Mouse (Mus musculus): ENCODE data around the gene Slc22a7. TPM values are rescaled to one million over a fixed set of nuclear protein-coding genes. Genes with fewer than 3 reads are reported as not detected.

Slc22a7 gene
- polyA plus RNA-seq, 1 experiment, result not detected

- peaks cover 90% of the 10 kb centered on the region for H3K27me3 ChIP-seq (ENCODE audit: control insufficient read depth, insufficient read depth, insufficient read length)
- H3K4me3 ChIP-seq, result no peak overlapping the region
- H3K36me3 ChIP-seq (ENCODE audit: control insufficient read depth, insufficient read depth), result no peaks in the 10 kb centered on the region
- H3ac ChIP-seq (ENCODE audit: control insufficient read depth, insufficient read length), result no peak overlapping the region
- TF ChIP-seq SRF (IDR thresholded peaks at IDR 0.05; ENCODE audit: control insufficient read depth, insufficient read length, low read depth) (no peak), E2F4 (IDR thresholded peaks at IDR 0.05; ENCODE audit: insufficient read depth) (no peak), TCF12 (IDR thresholded peaks at IDR 0.05; ENCODE audit: insufficient read depth, poor library complexity, severe bottlenecking) (no peak)
- no peaks in the 10 kb centered on the region for H3K79me2 ChIP-seq (ENCODE audit: control insufficient read depth, insufficient read depth)
- H3K4me2 ChIP-seq (ENCODE audit: low read depth), result no peak overlapping the region
Observed at GRCm38 (mm10) chr17:46461347-46461746, 23.1 kb upstream of the Slc22a7 start.

GRCm38 (mm10) chr17:46460673-46461072, 22.4 kb upstream of the Slc22a7 start:
- Histone ChIP-seq H3K36me3 (ENCODE audit: control insufficient read depth, insufficient read depth) (no peaks in the 10 kb centered on the region), H3K4me2 (ENCODE audit: low read depth) (no peak overlapping the region), H3K27me3 (ENCODE audit: control insufficient read depth, insufficient read depth, insufficient read length) (peaks cover 90% of the 10 kb centered on the region), H3ac (ENCODE audit: control insufficient read depth, insufficient read length) (no peak overlapping the region), H3K79me2 (ENCODE audit: control insufficient read depth, insufficient read depth) (no peaks in the 10 kb centered on the region), H3K4me3 (no peak overlapping the region)
- no peak for TF ChIP-seq MAX (IDR thresholded peaks at IDR 0.05; ENCODE audit: low read depth)
- TF ChIP-seq MYOG (IDR thresholded peaks at IDR 0.05; ENCODE audit: control insufficient read depth in 1 of 3, insufficient read depth in 1 of 3, insufficient read length in 2 of 3, low read depth in 2 of 3), result peak in 1 of 3 experiments; percentile 34
- no peak for TF ChIP-seq SRF (IDR thresholded peaks at IDR 0.05; ENCODE audit: control insufficient read depth, insufficient read length, low read depth)

- no peak for TF ChIP-seq TCF3 (IDR thresholded peaks at IDR 0.05; ENCODE audit: insufficient read length, low read depth)
- TF ChIP-seq E2F4 (IDR thresholded peaks at IDR 0.05; ENCODE audit: insufficient read depth), result no peak
- TF ChIP-seq REST (IDR thresholded peaks at IDR 0.05; ENCODE audit: insufficient read depth, insufficient read length), result no peak
- TF ChIP-seq SRF (IDR thresholded peaks at IDR 0.05; ENCODE audit: control insufficient read depth, insufficient read length, low read depth), result no peak
- TF ChIP-seq POLR2A (IDR thresholded peaks at IDR 0.05; ENCODE audit: insufficient read length, low read depth), result no peak
- Histone ChIP-seq H3K4me2 (ENCODE audit: low read depth) (no peak overlapping the region), H3K36me3 (ENCODE audit: control insufficient read depth, insufficient read depth) (no peaks in the 10 kb centered on the region), H3K27me3 (ENCODE audit: control insufficient read depth, insufficient read depth, insufficient read length) (peaks cover 94% of the 10 kb centered on the region), H3K4me3 (no peak overlapping the region), H3K79me2 (ENCODE audit: control insufficient read depth, insufficient read depth) (no peaks in the 10 kb centered on the region), H3ac (ENCODE audit: control insufficient read depth, insufficient read length) (no peak overlapping the region)
Observed at GRCm38 (mm10) chr17:46458439-46458838, 20.2 kb upstream of the Slc22a7 start.

DNA sequence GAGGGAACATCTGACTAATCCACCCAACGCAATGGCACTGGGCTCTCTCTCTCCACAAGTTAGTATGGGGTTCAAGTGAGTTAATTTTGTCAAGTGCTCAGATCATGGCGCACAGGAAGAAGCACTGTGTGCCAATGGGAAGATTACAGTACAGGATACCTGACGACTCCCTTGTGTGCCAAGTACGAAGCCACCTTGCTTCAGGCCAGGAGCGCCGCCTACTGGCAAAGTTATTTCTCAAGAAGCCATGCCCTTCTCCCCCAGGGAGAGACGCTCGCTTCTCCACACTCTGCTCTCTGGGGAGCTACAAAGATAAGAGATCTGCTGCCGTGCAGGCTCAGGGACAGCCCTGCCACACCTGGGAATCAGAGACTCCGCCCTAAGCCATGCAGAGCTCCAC, 19.5 kb upstream of the Slc22a7 start:
- Histone ChIP-seq H3K4me3 (no peak overlapping the region), H3K4me2 (ENCODE audit: low read depth) (no peak overlapping the region), H3ac (ENCODE audit: control insufficient read depth, insufficient read length) (no peak overlapping the region), H3K27me3 (ENCODE audit: control insufficient read depth, insufficient read depth, insufficient read length) (peaks cover 95% of the 10 kb centered on the region), H3K79me2 (ENCODE audit: control insufficient read depth, insufficient read depth) (no peaks in the 10 kb centered on the region), H3K36me3 (ENCODE audit: control insufficient read depth, insufficient read depth) (no peaks in the 10 kb centered on the region)
- TF ChIP-seq SRF (IDR thresholded peaks at IDR 0.05; ENCODE audit: control insufficient read depth, insufficient read length, low read depth) (no peak), REST (IDR thresholded peaks at IDR 0.05; ENCODE audit: insufficient read depth, insufficient read length) (no peak), USF1 (IDR thresholded peaks at IDR 0.05; ENCODE audit: low read depth) (no peak), MYOG (IDR thresholded peaks at IDR 0.05; ENCODE audit: control insufficient read depth in 1 of 3, insufficient read depth in 1 of 3, insufficient read length in 2 of 3, low read depth in 2 of 3) (no peak), TCF3 (IDR thresholded peaks at IDR 0.05; ENCODE audit: insufficient read length, low read depth) (no peak), E2F4 (IDR thresholded peaks at IDR 0.05; ENCODE audit: insufficient read depth) (no peak), MAX (IDR thresholded peaks at IDR 0.05; ENCODE audit: low read depth) (no peak)

DNA sequence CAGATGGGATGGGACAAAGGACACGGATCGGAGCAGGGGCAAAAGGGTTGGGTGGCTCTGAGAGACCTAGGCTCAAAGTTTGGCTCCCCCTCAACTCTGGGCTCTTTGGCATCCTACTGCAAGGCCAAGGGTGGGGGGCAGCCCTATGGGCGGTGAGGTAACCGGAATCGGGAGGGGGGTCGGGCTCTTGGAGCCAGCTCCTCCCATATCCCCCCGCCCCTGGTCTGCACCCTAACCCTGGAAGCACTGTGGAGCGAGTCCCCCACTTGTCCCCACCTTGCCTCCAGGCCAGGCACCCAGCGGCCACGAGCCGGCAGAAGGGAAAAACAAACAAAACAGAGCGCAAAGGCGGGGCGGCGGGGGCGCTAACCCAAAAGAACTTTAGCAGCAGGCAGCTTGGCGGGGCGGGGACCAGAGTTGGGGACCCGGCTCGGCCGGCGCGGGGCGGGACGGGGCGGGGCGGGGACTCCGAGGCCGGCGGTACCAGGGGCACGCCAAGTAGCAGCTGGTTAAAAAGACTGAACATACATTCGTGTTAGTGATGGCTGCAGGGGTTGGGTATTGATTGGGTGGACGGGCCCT, 16.9 kb upstream of the Slc22a7 start:
- Histone ChIP-seq H3K27me3 (ENCODE audit: control insufficient read depth, insufficient read depth, insufficient read length) (peaks cover 83% of the 10 kb centered on the region), H3K4me2 (ENCODE audit: low read depth) (no peak overlapping the region), H3K79me2 (ENCODE audit: control insufficient read depth, insufficient read depth) (no peaks in the 10 kb centered on the region), H3K4me3 (no peak overlapping the region), H3K36me3 (ENCODE audit: control insufficient read depth, insufficient read depth) (no peaks in the 10 kb centered on the region), H3ac (ENCODE audit: control insufficient read depth, insufficient read length) (no peak overlapping the region)
- TF ChIP-seq SRF (IDR thresholded peaks at IDR 0.05; ENCODE audit: control insufficient read depth, insufficient read length, low read depth) (no peak), MAX (IDR thresholded peaks at IDR 0.05; ENCODE audit: low read depth) (no peak), POLR2A (IDR thresholded peaks at IDR 0.05; ENCODE audit: insufficient read length, low read depth) (no peak), REST (IDR thresholded peaks at IDR 0.05; ENCODE audit: insufficient read depth, insufficient read length) (no peak), MYOG (IDR thresholded peaks at IDR 0.05; ENCODE audit: control insufficient read depth in 1 of 3, insufficient read depth in 1 of 3, insufficient read length in 2 of 3, low read depth in 2 of 3) (no peak), USF1 (IDR thresholded peaks at IDR 0.05; ENCODE audit: low read depth) (no peak), E2F4 (IDR thresholded peaks at IDR 0.05; ENCODE audit: insufficient read depth) (no peak), POLR2AphosphoS2 (IDR thresholded peaks at IDR 0.05; ENCODE audit: insufficient read length, low read depth) (no peak)

DNA sequence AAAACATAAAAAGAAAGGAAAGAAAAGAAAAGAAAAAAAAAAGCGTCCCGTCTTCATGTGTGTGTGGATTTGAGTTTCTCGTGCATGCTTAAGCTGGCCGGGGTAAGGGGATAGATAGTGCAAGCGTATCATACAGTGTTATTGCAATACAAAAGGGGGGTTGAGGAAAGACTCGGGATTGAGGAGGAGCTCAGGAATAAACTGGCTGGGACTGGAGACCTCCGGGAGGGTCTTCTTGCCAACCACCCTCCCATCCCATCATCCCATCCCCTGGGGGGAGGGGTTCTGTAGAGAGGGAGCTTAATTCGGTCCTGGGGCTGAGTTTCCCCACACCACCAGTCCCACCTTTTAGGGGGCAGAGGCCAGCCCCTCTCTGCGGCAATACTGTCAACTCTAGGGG, 16.3 kb upstream of the Slc22a7 start:
- Histone ChIP-seq H3K4me2 (ENCODE audit: low read depth) (no peak overlapping the region), H3K79me2 (ENCODE audit: control insufficient read depth, insufficient read depth) (no peaks in the 10 kb centered on the region), H3K27me3 (ENCODE audit: control insufficient read depth, insufficient read depth, insufficient read length) (peaks cover 82% of the 10 kb centered on the region), H3K36me3 (ENCODE audit: control insufficient read depth, insufficient read depth) (no peaks in the 10 kb centered on the region), H3ac (ENCODE audit: control insufficient read depth, insufficient read length) (no peak overlapping the region), H3K4me3 (no peak overlapping the region)
- no peak for TF ChIP-seq MYOD1 (IDR thresholded peaks at IDR 0.05; ENCODE audit: control insufficient read depth in 1 of 3, insufficient read length in 2 of 3, low read depth in 2 of 3)
- no peak for TF ChIP-seq SRF (IDR thresholded peaks at IDR 0.05; ENCODE audit: control insufficient read depth, insufficient read length, low read depth)
- TF ChIP-seq USF1 (IDR thresholded peaks at IDR 0.05; ENCODE audit: low read depth), result no peak
- no peak for TF ChIP-seq MYOG (IDR thresholded peaks at IDR 0.05; ENCODE audit: control insufficient read depth in 1 of 3, insufficient read depth in 1 of 3, insufficient read length in 2 of 3, low read depth in 2 of 3)
- no peak for TF ChIP-seq REST (IDR thresholded peaks at IDR 0.05; ENCODE audit: insufficient read depth, insufficient read length)
- TF ChIP-seq TCF12 (IDR thresholded peaks at IDR 0.05; ENCODE audit: insufficient read depth, poor library complexity, severe bottlenecking), result no peak
- no peak for TF ChIP-seq E2F4 (IDR thresholded peaks at IDR 0.05; ENCODE audit: insufficient read depth)
- no peak for TF ChIP-seq POLR2AphosphoS2 (IDR thresholded peaks at IDR 0.05; ENCODE audit: insufficient read length, low read depth)
- TF ChIP-seq MAX (IDR thresholded peaks at IDR 0.05; ENCODE audit: low read depth), result no peak
- TF ChIP-seq POLR2A (IDR thresholded peaks at IDR 0.05; ENCODE audit: insufficient read length, low read depth), result no peak
- TF ChIP-seq CEBPB (IDR thresholded peaks at IDR 0.05; ENCODE audit: insufficient read depth, poor library complexity, severe bottlenecking), result no peak
- TF ChIP-seq TCF3 (IDR thresholded peaks at IDR 0.05; ENCODE audit: insufficient read length, low read depth), result no peak

Measured in myocyte (in vitro differentiated cells).